Mouse (Mus musculus) heart, adult 2 months (tissue): ENCODE data around the gene Tmem131l.

Experiments
- EP300 ChIP-seq: fragments of 200-500 bp; IDR thresholded peaks from 2 replicates; pipeline ENCODE4 v1.6.1; 2011; ENCODE audit warnings: low read depth, low read length, control low read depth; ENCODE audit not compliant: insufficient read depth
- POLR2A ChIP-seq: fragments of 200-500 bp; IDR thresholded peaks from 2 replicates; pipeline ENCODE4 v1.6.1; 2011; ENCODE audit warnings: mild to moderate bottlenecking, low read depth, low read length, control low read depth; ENCODE audit not compliant: insufficient read depth

DNA sequence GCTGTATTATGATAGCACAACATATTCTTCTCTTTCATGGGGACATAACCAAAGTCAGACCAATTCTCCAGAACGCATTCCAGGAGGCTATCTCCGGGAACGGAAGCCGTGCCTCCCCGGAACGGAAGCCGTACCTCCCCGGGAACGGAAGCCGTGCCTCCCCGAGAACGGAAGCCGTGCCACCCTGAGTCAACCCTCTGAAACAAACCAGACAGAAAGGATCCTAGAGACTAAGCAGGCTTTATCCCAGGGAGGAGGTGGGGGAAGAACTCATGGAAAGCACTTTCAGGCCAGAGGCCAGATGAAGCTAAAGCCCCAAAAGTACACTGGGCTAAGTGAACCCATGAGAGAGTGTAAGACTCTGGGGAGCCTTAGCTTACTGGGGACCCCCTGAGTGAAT is 182.4 kb downstream of the Tmem131l start:
- no peak for TF ChIP-seq EP300
- TF ChIP-seq POLR2A, result no peak
